Mouse (Mus musculus): ENCODE data around the gene Rab23. TPM values are rescaled to one million over a fixed set of nuclear protein-coding genes. Genes with fewer than 3 reads are reported as not detected.

Rab23 gene
- polyA plus RNA-seq, 1 experiment from 2014 or later, result 13.5 TPM

Other genes with a start within 250 kb of the Rab23 start
- gene Prim2, start 50.1 kb upstream of the Rab23 start, polyA plus RNA-seq (2014; fragmentation: Nextera tagmentation; extraction: Ambion mirVana), result 15.6 and 16.5 TPM in 2 replicates
- gene Bag2, start 37.9 kb downstream of the Rab23 start, polyA plus RNA-seq (2014; fragmentation: Nextera tagmentation; extraction: Ambion mirVana), result 85.3 and 91.7 TPM in 2 replicates
- 18.3 and 18.7 TPM in 2 replicates for gene Zfp451, start 94.7 kb downstream of the Rab23 start, polyA plus RNA-seq (2014; fragmentation: Nextera tagmentation; extraction: Ambion mirVana)
- 4.7 and 6.0 TPM in 2 replicates for gene Bend6, start 187.9 kb downstream of the Rab23 start, polyA plus RNA-seq (2014; fragmentation: Nextera tagmentation; extraction: Ambion mirVana)
- 38.2 and 38.6 TPM in 2 replicates for gene Dst, start 188.3 kb downstream of the Rab23 start, polyA plus RNA-seq (2014; fragmentation: Nextera tagmentation; extraction: Ambion mirVana)